Mouse (Mus musculus) mesoderm, embryonic 11.5 days (tissue): ENCODE measurements around the gene Rpp21.

Experiments used
- DNase-seq: peaks from one replicate; pipeline ENCODE4 v3.0.0-alpha.2; 2012; ENCODE audit warnings: low read depth, low spot score

The Rpp21 gene

DNA sequence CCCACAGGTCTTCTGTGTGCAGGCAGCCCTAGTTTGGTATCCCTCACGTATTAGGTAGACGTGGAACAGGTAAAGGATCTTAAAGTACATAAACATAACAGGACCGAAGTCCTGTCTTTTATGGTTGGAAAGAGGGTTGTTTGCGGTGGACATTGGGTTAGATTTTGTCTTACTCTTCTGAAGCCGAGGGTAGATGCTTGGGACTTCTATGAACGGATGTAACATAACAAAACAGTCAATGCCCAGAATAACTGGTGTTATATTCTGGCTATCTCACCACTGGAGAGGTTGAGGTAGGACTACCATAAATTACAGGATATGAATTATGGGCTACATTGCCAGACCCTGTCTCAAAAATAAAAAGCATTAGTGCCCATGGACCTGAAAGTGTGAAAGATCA lies at the start of gene Rpp21:
Gene Rpp21, minus strand, starts transcription at position 101 of the 400 bp plus-strand sequence.
- DNase-seq = no peak

GRCm38 (mm10) chr17:36286390-36286789 lies 28.5 kb upstream of the Rpp21 start, which contains the start of gene H2-M10.2:
TSS of gene H2-M10.2 (minus strand) at chr17:36286490.
- no peak for DNase-seq

DNA sequence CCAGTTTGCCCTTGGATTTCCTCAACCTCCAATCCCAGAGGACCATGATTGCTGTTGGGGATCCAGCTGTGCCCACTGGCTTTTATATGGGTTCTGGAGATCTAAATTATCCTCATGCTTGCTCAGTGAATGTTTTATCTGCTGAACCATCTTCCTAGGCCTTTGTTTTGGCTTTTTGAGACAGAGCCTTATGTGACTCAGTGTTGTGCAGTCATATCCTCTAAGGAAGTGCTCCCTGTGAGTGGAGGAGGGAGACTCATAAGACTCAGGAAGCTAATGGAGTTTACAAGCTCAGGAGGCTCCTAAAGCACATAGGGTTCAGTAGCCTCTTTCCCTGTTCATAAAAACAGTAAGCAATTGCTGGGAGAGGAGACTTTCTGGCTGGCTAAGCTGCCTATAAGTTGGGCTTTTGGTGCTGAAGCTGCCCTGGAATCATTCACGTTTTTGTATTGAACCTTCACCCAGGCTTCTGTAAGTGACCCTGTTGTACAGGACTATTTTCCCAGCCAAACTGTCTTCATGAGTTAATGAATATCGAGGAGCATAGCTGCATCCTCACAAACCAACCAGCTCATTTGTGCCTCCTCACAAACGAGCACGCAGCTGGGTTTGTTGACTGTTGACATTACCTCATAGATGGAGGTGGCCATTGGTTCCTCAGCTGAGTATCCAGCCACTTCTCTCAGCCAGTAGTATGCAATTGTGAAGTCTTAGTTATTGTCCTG lies 23.8 kb upstream of the Rpp21 start:
- no peak for DNase-seq

- no peak for DNase-seq
Measured at GRCm38 (mm10) chr17:36274776-36275175, 16.9 kb upstream of the Rpp21 start.

GRCm38 (mm10) chr17:36273796-36274195 lies 15.9 kb upstream of the Rpp21 start:
- no peak for DNase-seq

GRCm38 (mm10) chr17:36272643-36273366 lies 14.9 kb upstream of the Rpp21 start:
- no peak for DNase-seq

DNA sequence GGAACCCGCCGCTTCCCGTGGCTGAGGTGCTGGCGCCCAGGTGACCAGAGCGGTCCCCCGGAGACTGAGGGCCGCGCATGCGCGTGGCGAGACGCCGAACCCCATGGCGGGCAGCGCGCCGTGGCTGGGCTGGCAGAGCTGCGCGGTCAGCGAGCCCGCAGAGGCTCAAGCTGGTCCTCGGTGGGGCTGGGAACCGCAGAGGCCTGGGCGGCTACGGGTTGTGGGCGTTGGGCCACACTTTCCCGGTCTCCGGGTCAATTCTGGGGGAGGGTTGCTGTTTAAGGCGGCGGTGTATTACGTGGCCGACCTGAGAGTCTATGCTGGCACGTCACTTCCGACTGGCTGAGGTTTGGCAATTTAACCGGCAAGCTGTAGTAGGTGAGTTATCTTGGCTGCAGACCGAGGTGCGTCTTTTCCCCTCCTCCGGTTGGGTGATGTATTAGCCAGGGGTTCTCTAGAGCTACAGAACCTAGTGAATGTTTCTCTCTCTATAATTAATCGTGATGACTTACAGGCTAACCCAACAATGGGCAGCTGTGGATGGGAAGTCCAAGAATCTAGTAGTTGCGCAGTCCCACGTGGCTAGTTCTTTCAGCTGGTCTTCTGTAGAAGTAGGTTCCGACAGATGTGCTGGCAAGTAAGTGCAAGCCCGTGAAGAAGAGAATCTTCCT lies 13.9 kb upstream of the Rpp21 start, which contains the start of gene Trim39:
Gene Trim39, minus strand, starts transcription at position 662 of the 671 bp plus-strand sequence.
- peak; percentile 77 for DNase-seq

DNA sequence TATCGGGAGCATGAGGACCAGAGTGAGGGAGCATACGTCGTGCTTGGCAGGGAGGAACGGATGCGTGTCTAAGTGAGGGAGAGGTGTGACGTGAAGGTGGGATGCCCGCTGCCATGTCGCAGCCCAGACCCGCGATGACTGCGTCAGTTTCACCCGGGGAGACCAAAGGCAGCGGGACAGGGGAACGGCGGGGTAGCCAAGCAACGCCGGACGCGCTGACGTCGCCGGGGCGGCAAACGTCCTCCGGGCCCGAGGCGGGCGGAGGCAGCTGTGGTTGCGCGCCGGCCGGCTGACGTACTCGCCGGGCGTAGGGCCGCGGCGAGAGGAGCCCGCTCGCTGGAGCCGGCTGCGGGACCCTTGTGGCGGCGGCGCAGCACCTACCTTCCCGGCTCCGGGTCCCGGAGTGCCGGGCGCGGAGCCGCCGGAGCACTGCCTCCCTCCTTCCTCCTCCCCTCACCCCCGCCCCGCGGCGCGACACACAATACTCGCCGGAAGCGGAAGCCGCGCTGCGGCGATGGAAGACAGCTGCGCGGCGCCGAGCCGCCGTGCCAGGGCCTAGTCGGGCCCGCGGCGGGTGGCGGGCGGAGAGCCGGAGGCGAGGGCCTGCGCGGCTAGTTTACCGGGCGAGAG lies 13.2 kb upstream of the Rpp21 start:
- DNase-seq = peak; percentile 86

GRCm38 (mm10) chr17:36265834-36266233 lies 8.0 kb upstream of the Rpp21 start:
- DNase-seq = no peak

GRCm38 (mm10) chr17:36264273-36264925 lies 6.5 kb upstream of the Rpp21 start:
- no peak for DNase-seq

DNA sequence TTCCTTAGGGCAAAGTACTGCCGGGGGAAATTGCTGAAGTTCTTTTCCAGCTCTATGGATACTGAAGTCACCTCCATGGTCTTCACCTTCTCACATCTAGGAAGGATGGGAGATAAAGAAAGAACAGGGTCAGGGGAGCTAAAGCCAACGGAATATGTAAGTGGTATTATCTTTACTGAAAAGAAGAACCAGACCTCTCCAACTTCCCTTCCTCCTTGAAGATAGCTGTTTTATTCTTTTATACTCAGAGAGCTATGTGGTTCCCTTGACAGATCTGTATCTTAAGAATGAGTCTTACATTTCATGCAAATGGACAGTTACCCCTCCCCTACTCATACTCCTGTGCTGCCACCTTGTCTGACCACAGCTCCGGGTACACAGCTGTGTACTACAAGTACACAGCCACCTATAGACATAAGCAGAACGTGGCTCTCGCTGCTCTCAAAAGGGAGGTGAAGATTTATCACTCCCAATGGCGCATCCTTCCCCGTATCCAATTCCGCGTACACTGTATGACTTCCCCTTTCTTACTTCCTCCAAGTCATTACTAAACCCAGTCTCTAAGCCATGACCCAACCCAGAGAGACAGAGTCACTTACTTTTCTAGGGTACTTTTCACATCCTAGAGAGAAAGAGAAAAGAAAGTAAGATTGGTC lies 3.8 kb upstream of the Rpp21 start:
- no peak for DNase-seq

DNA sequence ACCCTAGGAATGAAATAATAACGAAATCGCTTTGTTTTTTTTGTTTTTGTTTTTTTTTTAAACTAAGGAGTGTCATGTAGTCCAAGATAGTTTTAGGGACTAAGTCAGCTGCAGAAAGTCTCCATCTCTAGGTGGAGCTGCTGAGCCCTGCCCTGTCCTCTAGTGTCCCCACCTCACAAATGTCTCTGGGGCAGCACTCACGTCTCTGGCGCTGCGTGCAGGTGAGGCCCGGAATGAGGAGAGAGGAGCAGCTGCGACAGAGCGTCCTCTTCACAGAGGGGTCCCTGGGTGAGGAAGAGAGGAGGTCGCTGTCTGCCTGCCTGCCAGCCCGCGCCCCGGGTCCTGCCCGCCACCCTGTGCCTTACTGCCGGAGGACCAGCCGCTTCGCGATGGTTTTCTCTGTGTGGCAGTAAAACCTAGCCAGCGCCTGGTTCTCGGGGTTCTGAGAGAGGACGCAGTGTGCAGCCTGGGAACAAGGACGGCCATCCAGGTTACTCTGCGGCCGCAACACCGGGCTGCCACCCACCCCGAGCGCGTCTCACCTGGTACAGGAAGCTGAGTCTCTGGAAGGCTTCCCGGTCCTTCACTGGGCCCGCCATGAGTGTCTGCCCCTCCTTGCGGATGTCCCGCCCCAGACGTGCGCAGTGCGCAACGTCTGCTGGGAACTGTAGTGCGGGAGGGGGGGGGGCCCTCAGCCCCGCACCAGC lies 475 bp downstream of the Rpp21 start:
- peak; percentile 65 for DNase-seq

- DNase-seq = peak; percentile 10
Measured at GRCm38 (mm10) chr17:36253087-36253600, 4.7 kb downstream of the Rpp21 start.

GRCm38 (mm10) chr17:36252250-36252876 lies 5.5 kb downstream of the Rpp21 start:
- DNase-seq = peak; percentile 46

DNA sequence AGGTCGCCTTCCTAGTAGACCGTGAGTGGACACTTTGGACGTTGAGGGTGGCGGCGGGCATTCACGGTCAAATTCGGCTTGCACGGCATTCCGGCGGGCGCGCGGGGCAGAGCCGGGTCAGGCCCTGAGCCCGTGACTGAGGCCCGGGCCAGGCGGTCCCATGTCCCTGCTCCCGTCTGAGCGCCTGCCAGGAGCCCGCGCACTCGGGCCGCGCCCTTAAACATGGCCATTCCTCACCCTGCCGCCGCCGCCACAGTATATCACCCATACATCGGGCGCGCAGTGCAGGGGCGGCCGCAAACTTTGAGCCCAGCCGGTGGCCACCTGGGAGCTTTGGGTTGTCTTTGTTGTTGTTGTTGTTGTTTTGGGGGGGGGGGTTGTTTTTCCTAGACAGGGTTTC lies 9.0 kb downstream of the Rpp21 start:
- DNase-seq = no peak

DNA sequence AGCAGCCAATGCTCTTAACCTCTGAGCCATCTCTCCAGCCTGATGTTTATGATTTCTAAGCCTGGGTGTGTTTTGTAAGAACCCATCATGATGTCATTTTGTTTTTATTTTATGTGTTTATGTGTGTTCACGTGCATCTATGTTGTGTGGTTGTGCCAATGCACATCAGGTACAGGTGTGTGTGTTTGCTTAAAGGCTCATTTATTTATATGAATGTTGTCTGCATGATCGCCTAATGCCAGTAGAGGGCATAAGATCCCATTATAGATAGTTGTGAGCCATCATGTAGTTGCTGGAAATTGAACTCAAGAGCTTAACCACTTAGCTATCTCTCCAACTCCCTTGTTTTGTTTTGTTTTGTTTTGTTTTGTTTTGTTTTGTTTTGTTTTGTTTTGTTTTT lies 12.1 kb downstream of the Rpp21 start:
- no peak for DNase-seq

- no peak for DNase-seq
Measured at GRCm38 (mm10) chr17:36244031-36244430, 13.8 kb downstream of the Rpp21 start.

- no peak for DNase-seq
Measured at GRCm38 (mm10) chr17:36240637-36241213, 17.1 kb downstream of the Rpp21 start.

GRCm38 (mm10) chr17:36237321-36237921 lies 20.4 kb downstream of the Rpp21 start:
- no peak for DNase-seq
